Mouse (Mus musculus) kidney, adult 2 months (tissue): ENCODE data around the gene Tmem94. TPM values are rescaled to one million over a fixed set of nuclear protein-coding genes. Genes with fewer than 3 reads are reported as not detected.
"Not testable (repeated sequence)": the region's sequence is repeated elsewhere in the genome, so short reads cannot be mapped to it uniquely, and the experiment has no call there.

ENCODE experiments used
- DNase-seq: peaks from one replicate; pipeline ENCODE4 v3.0.0; 2021
- H3K27ac ChIP-seq: fragments of 200-500 bp; 2 replicates; pipeline ENCODE4 v1.5.1; 2012; ENCODE audit warnings: low read depth, low read length, control low read depth, inconsistent platforms; ENCODE audit not compliant: insufficient read depth
- H3K27me3 ChIP-seq: fragments of 200-500 bp; replicated peaks from 2 replicates; pipeline ENCODE4 v1.6.1; 2012; ENCODE audit warnings: mild to moderate bottlenecking, moderate library complexity, low read length, inconsistent platforms; ENCODE audit not compliant: control insufficient read depth, insufficient read depth
- H3K36me3 ChIP-seq: fragments of 200-500 bp; 2 replicates; pipeline ENCODE4 v1.6.1; 2012; ENCODE audit warnings: mild to moderate bottlenecking, moderate library complexity, low read length, inconsistent platforms; ENCODE audit not compliant: control insufficient read depth, insufficient read depth
- H3K4me1 ChIP-seq: fragments of 200-500 bp; 2 replicates; pipeline ENCODE4 v1.6.1; 2011; ENCODE audit warnings: low read length; ENCODE audit not compliant: control insufficient read depth, insufficient read depth
- H3K4me3 ChIP-seq: fragments of 200-500 bp; 2 replicates; pipeline ENCODE4 v1.5.1; 2011; ENCODE audit warnings: mild to moderate bottlenecking, low read depth, low read length, control low read depth; ENCODE audit not compliant: insufficient read depth
- CTCF ChIP-seq: fragments of 200-500 bp; conservative IDR thresholded peaks from 2 replicates; pipeline ENCODE4 v1.5.1; 2011; ENCODE audit warnings: low read depth, mild to moderate bottlenecking, control low read depth, low read length, moderate library complexity, mixed read lengths; ENCODE audit not compliant: insufficient read depth, insufficient read length
- POLR2A ChIP-seq: fragments of 200-500 bp; IDR thresholded peaks from one replicate; pipeline ENCODE4 v1.6.1; 2011; ENCODE audit warnings: low read depth, low read length, control low read depth
- whole genome bisulfite sequencing: fragments of 180-500 bp; shearing (Covaris S2); methylation state at CpG from one replicate; pipeline ENCODE4 v1.1.7; 2018; 5-methylcytosine and 5-hydroxymethylcytosine counted together
- polyA plus RNA-seq: library from polyadenylated mRNA; depleted of rRNA; stranded (reverse); fragments of >200 nt; gene quantifications from 2 replicates; pipeline ENCODE4 v1.2.3, GENCODE M21; 2012

Tmem94 gene
- polyA plus RNA-seq, 1 experiment, result 77.1 TPM

GRCm38 (mm10) chr11:115747351-115747750 lies 17.9 kb upstream of the Tmem94 start:
- H3K27ac ChIP-seq, result no peak overlapping the region
- H3K4me3 ChIP-seq, result no peak overlapping the region
- TF ChIP-seq POLR2A (no peak), CTCF (no peak)
- no peaks in the 10 kb centered on the region for H3K27me3 ChIP-seq
- no peak for DNase-seq
- WGBS, result 14% methylated on average over 15 of the region's 15 CpGs
- no peaks in the 10 kb centered on the region for H3K36me3 ChIP-seq
- H3K4me1 ChIP-seq, result no peaks in the 10 kb centered on the region

DNA sequence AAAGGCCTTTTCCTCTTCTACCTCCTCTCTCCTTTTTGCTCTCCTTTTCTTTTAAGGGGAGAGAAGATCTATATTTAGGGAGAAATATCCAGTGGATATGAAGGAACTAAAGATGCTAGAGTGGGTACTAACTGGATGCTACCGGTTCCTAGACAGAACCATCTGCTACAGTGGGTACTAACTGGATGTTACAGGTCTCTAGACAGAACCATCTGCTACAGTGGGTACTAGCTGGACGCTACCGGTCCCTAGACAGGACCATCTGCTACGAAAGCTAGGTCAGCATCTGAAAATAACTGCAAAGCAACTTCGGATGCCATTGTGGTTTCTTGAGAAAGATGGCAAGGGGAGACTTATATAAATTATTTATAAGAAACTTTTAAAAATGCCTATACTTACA lies 15.4 kb upstream of the Tmem94 start:
- H3K27ac ChIP-seq, result no peak overlapping the region
- H3K4me1 ChIP-seq, result no peaks in the 10 kb centered on the region
- TF ChIP-seq POLR2A (no peak), CTCF (no peak)
- no peak overlapping the region for H3K4me3 ChIP-seq
- DNase-seq, result no peak
- 91% methylated on average over 5 of the region's 5 CpGs for WGBS
- no peaks in the 10 kb centered on the region for H3K36me3 ChIP-seq
- no peaks in the 10 kb centered on the region for H3K27me3 ChIP-seq

GRCm38 (mm10) chr11:115751725-115752124 lies 13.5 kb upstream of the Tmem94 start:
- DNase-seq, result no peak
- no peak overlapping the region for H3K27ac ChIP-seq
- no peaks in the 10 kb centered on the region for H3K4me1 ChIP-seq
- H3K27me3 ChIP-seq, result no peaks in the 10 kb centered on the region
- H3K36me3 ChIP-seq, result no peaks in the 10 kb centered on the region
- TF ChIP-seq CTCF (no peak), POLR2A (no peak)
- 46% methylated on average over 2 of the region's 2 CpGs for WGBS
- H3K4me3 ChIP-seq, result no peak overlapping the region

DNA sequence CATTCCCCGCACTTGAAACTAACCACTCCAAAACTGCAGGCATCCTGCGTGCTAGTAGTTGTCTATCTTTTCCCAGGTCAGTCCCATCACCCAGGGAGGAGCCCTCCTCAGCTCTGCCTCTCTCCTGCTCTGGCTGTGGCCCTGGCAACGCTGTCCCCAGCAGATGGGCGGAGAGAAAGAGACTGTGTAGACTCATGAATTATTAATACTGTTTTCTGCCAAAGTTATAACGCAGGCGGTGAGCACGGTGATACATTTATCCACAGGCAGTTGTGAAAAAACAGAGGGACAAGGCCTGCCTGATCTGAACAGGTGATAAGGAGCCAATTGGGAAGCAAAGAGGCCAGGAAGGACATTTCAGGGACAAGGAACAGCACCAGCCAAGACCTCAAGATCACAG lies 12.6 kb upstream of the Tmem94 start:
- H3K36me3 ChIP-seq, result no peaks in the 10 kb centered on the region
- no peak overlapping the region for H3K4me3 ChIP-seq
- no peaks in the 10 kb centered on the region for H3K27me3 ChIP-seq
- DNase-seq, result peak; percentile 71
- H3K4me1 ChIP-seq, result no peaks in the 10 kb centered on the region
- H3K27ac ChIP-seq, result no peak overlapping the region
- TF ChIP-seq CTCF (no peak), POLR2A (no peak)
- WGBS, result 63% methylated on average over 7 of the region's 7 CpGs

DNA sequence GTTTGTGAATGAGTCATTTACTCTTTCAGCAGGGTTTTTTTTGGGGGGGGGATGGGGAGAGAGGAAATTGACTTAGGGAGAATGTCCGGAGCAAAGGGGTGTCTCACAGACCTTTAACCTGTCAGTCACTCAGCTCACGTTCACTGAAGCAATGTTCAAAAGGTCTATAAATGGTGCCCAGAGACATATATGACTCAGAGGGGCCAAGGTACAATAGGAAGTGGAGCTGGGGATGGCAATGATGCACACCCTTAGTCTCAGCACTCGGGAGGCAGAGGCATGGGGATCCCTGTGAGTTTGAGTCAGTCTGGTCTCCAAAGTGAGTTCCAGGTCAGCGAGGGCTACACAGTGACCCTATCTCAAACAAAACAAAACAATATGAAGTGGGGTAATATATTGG lies 11.7 kb upstream of the Tmem94 start:
- 56% methylated on average over 4 of the region's 4 CpGs for WGBS
- no peak for DNase-seq
- Histone ChIP-seq H3K4me3 (no peak overlapping the region), H3K27ac (no peak overlapping the region), H3K36me3 (no peaks in the 10 kb centered on the region), H3K27me3 (no peaks in the 10 kb centered on the region), H3K4me1 (no peaks in the 10 kb centered on the region)
- no peak for TF ChIP-seq CTCF
- no peak for TF ChIP-seq POLR2A

DNA sequence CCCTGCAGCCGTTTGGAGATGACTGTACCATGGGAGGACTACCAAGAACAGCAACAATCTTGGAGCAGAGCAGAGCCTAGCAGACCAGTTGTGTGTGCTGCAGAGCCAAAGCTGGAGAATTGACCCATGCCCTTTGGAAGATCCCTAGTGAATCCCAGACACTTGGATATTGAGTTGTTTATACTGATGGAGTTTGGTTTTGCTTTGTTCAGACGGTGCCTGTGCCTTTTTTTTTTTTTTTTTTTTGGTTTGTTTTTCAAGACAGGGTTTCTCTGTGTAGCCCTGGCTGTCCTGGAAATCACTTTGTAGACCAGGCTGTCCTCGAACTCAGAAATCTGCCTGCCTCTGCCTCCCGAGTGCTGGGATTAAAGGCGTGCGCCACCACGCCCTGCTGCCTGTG lies 3.1 kb upstream of the Tmem94 start:
- not testable (repeated sequence) for DNase-seq, H3K36me3 ChIP-seq, H3K4me1 ChIP-seq, H3K4me3 ChIP-seq, H3K27me3 ChIP-seq, H3K27ac ChIP-seq
- 92% methylated on average over 7 of the region's 7 CpGs for WGBS

DNA sequence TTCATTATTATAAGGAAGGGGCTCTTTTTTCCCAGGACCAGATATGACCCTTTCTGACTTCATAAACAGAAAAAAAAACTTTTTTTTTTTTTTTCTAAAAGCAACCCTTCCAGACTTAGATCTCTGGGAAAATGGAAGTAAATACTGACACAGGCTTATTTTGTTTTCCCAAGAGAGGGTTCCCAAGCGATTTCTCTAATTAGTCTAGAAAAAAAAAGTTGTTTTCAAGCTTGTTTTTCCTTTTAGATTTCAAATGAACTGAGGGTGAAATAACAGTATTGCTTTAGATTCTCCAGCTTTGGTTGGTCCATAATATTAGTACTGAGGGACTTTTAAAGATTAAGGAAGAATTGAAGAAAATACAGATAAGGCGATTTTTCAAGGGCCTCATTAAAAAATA lies 535 bp upstream of the Tmem94 start:
- Histone ChIP-seq H3K4me3 (peak overlapping the region; percentile 50), H3K27me3 (no peaks in the 10 kb centered on the region), H3K4me1 (peaks cover 13% of the 10 kb centered on the region; the same call in 1 of the 2 replicates), H3K36me3 (no peaks in the 10 kb centered on the region), H3K27ac (peak overlapping the region; percentile 71)
- no peak for DNase-seq
- WGBS, result 14% methylated on average over 2 of the region's 2 CpGs
- no peak for TF ChIP-seq CTCF
- TF ChIP-seq POLR2A, result no peak

DNA sequence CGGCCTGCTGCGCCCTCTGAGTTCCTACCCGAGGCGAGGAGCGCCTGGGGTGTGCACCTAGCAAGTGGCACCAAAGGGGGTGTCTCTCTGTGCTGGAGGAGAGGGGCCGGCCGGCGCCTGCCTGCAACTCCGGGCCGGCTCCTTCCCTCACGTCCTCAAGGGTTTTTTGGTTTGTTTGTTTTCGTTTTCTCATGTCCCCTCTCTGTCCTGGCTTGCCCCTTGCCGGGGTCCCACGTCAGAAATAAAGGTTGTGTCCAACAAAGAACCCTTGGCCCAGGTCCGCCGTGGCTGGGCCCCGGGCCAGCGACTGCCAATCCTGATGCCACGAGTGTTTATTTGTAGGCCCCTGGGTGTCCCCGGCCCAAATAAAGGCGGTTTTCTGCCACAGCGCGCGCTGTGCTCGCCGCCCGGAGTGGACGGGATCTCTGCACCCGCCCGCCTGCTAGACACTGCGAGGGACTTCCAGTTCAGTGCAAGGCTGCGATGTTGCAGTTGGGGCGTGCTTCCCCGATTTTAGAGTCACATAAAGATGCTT lies 441 bp downstream of the Tmem94 start:
- peak; percentile 76 for DNase-seq
- no peaks in the 10 kb centered on the region for H3K36me3 ChIP-seq
- peak overlapping the region; percentile 99 for H3K27ac ChIP-seq
- H3K4me1 ChIP-seq, result peaks cover 13% of the 10 kb centered on the region; the same call in 1 of the 2 replicates
- no peaks in the 10 kb centered on the region for H3K27me3 ChIP-seq
- WGBS, result under 1% methylated on average over 34 of the region's 34 CpGs
- H3K4me3 ChIP-seq, result peak overlapping the region; percentile 91
- TF ChIP-seq POLR2A (no peak), CTCF (no peak)
